Comparison of ENCODE assay signal across 9 mouse cellular contexts in genomic region chr3:58882878-58883510, GRCm38 (mm10). TPM values are rescaled to one million over a fixed set of nuclear protein-coding genes. Genes with fewer than 3 reads are reported as not detected.
DNase-seq lines count a peak whose midpoint lies in the region; ATAC-seq lines count a peak whose summit lies in the region.
"Had no signal": no experiment of that assay in that cellular context is flagged by ENCODE, and none has a peak within 500 bp of the region (broad histone marks: within the 10 kb centered on the region; RNA-seq: fewer than 3 reads in every experiment).

No protein-coding gene starts in this region.

- H3K27me3 ChIP-seq in kidney, embryonic 15.5 days, result no peaks in the 10 kb centered on the region

- H3K9ac ChIP-seq in kidney, embryonic 15.5 days, result no peak overlapping the region

- no peaks in the 10 kb centered on the region for H3K9me3 ChIP-seq in kidney, embryonic 15.5 days (replicated peaks)

- no peak overlapping the region for H3K4me3 ChIP-seq in kidney, embryonic 15.5 days (replicated peaks)

- H3K36me3 ChIP-seq in kidney, embryonic 15.5 days, result no peaks in the 10 kb centered on the region

- ATAC-seq in kidney, embryonic 15.5 days (replicated peaks; ENCODE audit: low FRiP score), result 0 out of 2 replicates have a peak, but pooled peaks have one; percentile 22

- 13% methylated on average over 8 of the region's 8 CpGs for WGBS in kidney, embryonic 15.5 days

- peak overlapping the region; percentile 25; the same call in 1 of the 2 replicates for H3K4me2 ChIP-seq in kidney, embryonic 15.5 days

- 0 out of 2 replicates have a peak overlapping the region, but pooled peaks have one; percentile 13 for H3K27ac ChIP-seq in kidney, embryonic 15.5 days

- H3K4me1 ChIP-seq in kidney, embryonic 15.5 days, result peaks cover 16% of the 10 kb centered on the region

- DNase-seq in kidney, adult 11 months, result no peak
- peak; percentile 80 for DNase-seq in R1 (ENCODE audit: low read depth, low spot score)
- peak; percentile 14 for DNase-seq in forelimb bud, embryonic 11.5 days (ENCODE audit: low read depth, low spot score)
- DNase-seq in neural tube, embryonic 10.5 days (ENCODE audit: extremely low spot score, low spot score), result peak; percentile 20
- no peak for DNase-seq in ovary, postnatal 10 days (ENCODE audit: low spot score)
- DNase-seq in gastrocnemius, adult 18-20 months (ENCODE audit: low spot score), result no peak
- no peak for DNase-seq in liver

RNA-seq across cellular contexts. Expression of gene Clrn1, which starts 2.1 kb away (rescaled TPM):
- polyA plus RNA-seq in kidney, embryonic 15.5 days (2015; fragmentation: Nextera tagmentation; extraction: Ambion mirVana), result 3.7 and 4.6 TPM in 2 replicates
- total RNA-seq in gastrocnemius, adult 18-20 months (2021), result not detected
- total RNA-seq: adrenal gland, adult 18-20 months had no signal

Comparison
In these comparisons a context has a peak if more than half of its experiments do, and no peak if none do; other contexts are left out.
1. DNase-seq: peak in R1 (single experiment), forelimb bud, embryonic 11.5 days (single experiment) and neural tube, embryonic 10.5 days (single experiment); none in kidney, adult 11 months (single experiment), ovary, postnatal 10 days (single experiment), gastrocnemius, adult 18-20 months (single experiment) and liver (single experiment).